Mouse (Mus musculus) C2C12 (cell line): ENCODE measurements at regions not wholly inside any gene's neighbourhood (a gene's known extent, or its start where the extent isn't known, plus 50 kb on each side); places are given as distances from the start of the nearest gene placed in this dataset.

Source experiments
- CTCF ChIP-seq: IDR thresholded peaks from one replicate; pipeline ENCODE4 v1.5.1; 2011; ENCODE audit not compliant: control insufficient read depth, insufficient read depth, insufficient read length
- FOSL1 ChIP-seq: IDR thresholded peaks from one replicate; pipeline ENCODE4 v1.8.0; 2011; ENCODE audit warnings: mild to moderate bottlenecking, low read length; ENCODE audit not compliant: poor library complexity, insufficient read depth, severe bottlenecking
- MAX ChIP-seq: IDR thresholded peaks from one replicate; pipeline ENCODE4 v1.6.1; 2011; ENCODE audit warnings: mild to moderate bottlenecking, control low read depth
- MYOG ChIP-seq: IDR thresholded peaks from one replicate; pipeline ENCODE4 v1.6.1; 2011; ENCODE audit not compliant: control insufficient read depth, insufficient read length; ENCODE audit errors: extremely low read depth
- USF1 ChIP-seq: IDR thresholded peaks from one replicate; pipeline ENCODE4 v1.6.1; 2011; ENCODE audit warnings: low read depth, mild to moderate bottlenecking, control low read depth, moderate library complexity

DNA sequence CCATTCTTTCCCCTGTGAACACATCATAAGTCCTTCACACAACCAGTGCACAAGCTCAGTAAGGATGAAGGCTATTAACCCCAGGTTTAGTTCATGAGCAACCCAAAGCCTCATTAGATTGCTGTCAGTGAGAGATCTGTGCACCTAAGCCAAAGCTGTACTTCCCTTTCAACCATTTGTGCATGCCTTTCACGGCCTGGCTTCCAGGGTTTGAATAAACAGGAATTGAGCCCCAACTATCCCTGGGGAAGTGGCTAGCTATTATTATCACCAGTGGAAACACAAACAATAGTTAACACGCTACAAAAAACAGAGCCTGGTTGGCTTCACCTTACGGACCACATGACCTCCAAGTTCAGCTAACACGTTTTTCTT lies 104.9 kb downstream of the Tmsb4x start:
- TF ChIP-seq CTCF (no peak), MYOG (no peak), MAX (no peak), USF1 (no peak), FOSL1 (no peak)
